Mouse (Mus musculus) WW6 (cell line): ENCODE measurements around the gene Gclm.
"Not testable (repeated sequence)": the region's sequence is repeated elsewhere in the genome, so short reads cannot be mapped to it uniquely, and the experiment has no call there.

Experiments used
- DNase-seq: peaks from one replicate; pipeline ENCODE4 v3.0.0-alpha.2; 2013; ENCODE audit warnings: low read depth, low spot score

Gclm gene

GRCm38 (mm10) chr3:122242876-122243275, 2.5 kb upstream of the Gclm start:
- no peak for DNase-seq

- no peak for DNase-seq
Observed at GRCm38 (mm10) chr3:122243416-122244167, 1.8 kb upstream of the Gclm start.

GRCm38 (mm10) chr3:122244759-122245158, 598 bp upstream of the Gclm start:
- no peak for DNase-seq

GRCm38 (mm10) chr3:122245878-122246332, 548 bp downstream of the Gclm start:
- DNase-seq, result no peak

GRCm38 (mm10) chr3:122246406-122246805, 1.0 kb downstream of the Gclm start:
- no peak for DNase-seq

GRCm38 (mm10) chr3:122246986-122247767, 1.8 kb downstream of the Gclm start:
- no peak for DNase-seq

- no peak for DNase-seq
Observed at GRCm38 (mm10) chr3:122247768-122248100, 2.4 kb downstream of the Gclm start.

- no peak for DNase-seq
Observed at GRCm38 (mm10) chr3:122252466-122253253, 7.3 kb downstream of the Gclm start.

GRCm38 (mm10) chr3:122254050-122254449, 8.7 kb downstream of the Gclm start:
- DNase-seq, result not testable (repeated sequence)

- DNase-seq, result no peak
Observed at GRCm38 (mm10) chr3:122269986-122270385, 24.6 kb downstream of the Gclm start.

- DNase-seq, result not testable (repeated sequence)
Observed at GRCm38 (mm10) chr3:122272565-122272964, 27.2 kb downstream of the Gclm start.

- DNase-seq, result no peak
Observed at GRCm38 (mm10) chr3:122273407-122274240, 28.3 kb downstream of the Gclm start.

- DNase-seq, result peak; percentile 93
Observed at GRCm38 (mm10) chr3:122274241-122275024, 29.1 kb downstream of the Gclm start, which contains the start of gene Dnttip2. Gene Dnttip2 (plus strand): TSS chr3:122274388.

GRCm38 (mm10) chr3:122275111-122275510, 29.8 kb downstream of the Gclm start:
- DNase-seq, result no peak

GRCm38 (mm10) chr3:122287195-122287594, 41.8 kb downstream of the Gclm start:
- no peak for DNase-seq

GRCm38 (mm10) chr3:122288613-122289195, 43.3 kb downstream of the Gclm start:
- DNase-seq, result no peak

- not testable (repeated sequence) for DNase-seq
Observed at GRCm38 (mm10) chr3:122289344-122289743, 44.0 kb downstream of the Gclm start.

GRCm38 (mm10) chr3:122290696-122291095, 45.3 kb downstream of the Gclm start:
- no peak for DNase-seq

- no peak for DNase-seq
Observed at GRCm38 (mm10) chr3:122291828-122292227, 46.5 kb downstream of the Gclm start.
